Mouse (Mus musculus): ENCODE results near the gene Bend7. TPM values are rescaled to one million over a fixed set of nuclear protein-coding genes. Genes with fewer than 3 reads are reported as not detected.

Gene Bend7
- polyA plus RNA-seq, 1 experiment from 2014 or later, result 12.8 TPM

DNA sequence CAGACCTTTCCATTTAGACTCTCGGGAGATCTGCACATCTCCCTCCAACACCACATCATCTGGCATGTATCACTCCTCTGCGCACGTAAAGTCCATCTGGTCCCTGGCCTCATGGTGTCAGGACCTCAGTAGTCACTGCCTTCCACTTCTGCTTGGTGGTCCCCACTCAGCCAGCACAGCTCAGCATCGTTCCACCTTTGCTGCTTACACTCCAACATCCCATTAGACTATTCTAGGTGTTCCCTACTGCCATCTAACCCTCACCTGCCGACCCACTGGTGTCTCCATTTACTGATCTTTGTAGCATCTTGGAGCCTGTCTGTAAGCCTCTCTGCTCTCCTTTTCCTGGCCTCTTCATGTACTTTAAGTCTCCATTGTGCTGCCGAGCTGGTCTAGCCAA lies 67.4 kb downstream of the Bend7 start:
- Histone ChIP-seq H3K27ac (ENCODE audit: low read depth, low read length) (no peak overlapping the region), H3K27me3 (replicated peaks; ENCODE audit: control insufficient read depth, insufficient read depth, low read length) (no peaks in the 10 kb centered on the region), H3K9me3 (ENCODE audit: control insufficient read depth) (no peaks in the 10 kb centered on the region), H3K9ac (ENCODE audit: low read depth, low read length) (no peak overlapping the region), H3K4me3 (ENCODE audit: low read depth, low read length) (no peak overlapping the region), H3K36me3 (ENCODE audit: control insufficient read depth, insufficient read depth) (no peaks in the 10 kb centered on the region; the same call in 1 of the 2 replicates), H3K4me1 (replicated peaks; ENCODE audit: control insufficient read depth, insufficient read depth, low read length) (no peaks in the 10 kb centered on the region), H3K4me2 (replicated peaks; ENCODE audit: low read depth) (no peak overlapping the region)
- WGBS, result 94% methylated on average over 6 of the region's 6 CpGs
- no peak for TF ChIP-seq CTCF (IDR thresholded peaks at IDR 0.05; ENCODE audit: low read depth)
- no peak for ATAC-seq

GRCm38 (mm10) chr2:4787223-4787622 lies 69.6 kb downstream of the Bend7 start:
- no peak overlapping the region for H3K4me3 ChIP-seq (ENCODE audit: low read depth, low read length)
- 93% methylated on average over 7 of the region's 7 CpGs for WGBS
- no peaks in the 10 kb centered on the region; the same call in 1 of the 2 replicates for H3K36me3 ChIP-seq (ENCODE audit: control insufficient read depth, insufficient read depth)
- no peak overlapping the region for H3K9ac ChIP-seq (ENCODE audit: low read depth, low read length)
- ATAC-seq, result no peak
- H3K27me3 ChIP-seq (replicated peaks; ENCODE audit: control insufficient read depth, insufficient read depth, low read length), result no peaks in the 10 kb centered on the region
- H3K4me1 ChIP-seq (replicated peaks; ENCODE audit: control insufficient read depth, insufficient read depth, low read length), result no peaks in the 10 kb centered on the region
- H3K4me2 ChIP-seq (replicated peaks; ENCODE audit: low read depth), result no peak overlapping the region
- no peaks in the 10 kb centered on the region for H3K9me3 ChIP-seq (ENCODE audit: control insufficient read depth)
- TF ChIP-seq CTCF (IDR thresholded peaks at IDR 0.05; ENCODE audit: low read depth), result no peak
- H3K27ac ChIP-seq (ENCODE audit: low read depth, low read length), result no peak overlapping the region

GRCm38 (mm10) chr2:4791646-4792045 lies 74.0 kb downstream of the Bend7 start:
- H3K27me3 ChIP-seq (replicated peaks; ENCODE audit: control insufficient read depth, insufficient read depth, low read length), result no peaks in the 10 kb centered on the region
- H3K9ac ChIP-seq (ENCODE audit: low read depth, low read length), result no peak overlapping the region
- no peak for ATAC-seq
- H3K27ac ChIP-seq (ENCODE audit: low read depth, low read length), result no peak overlapping the region
- H3K4me3 ChIP-seq (ENCODE audit: low read depth, low read length), result no peak overlapping the region
- no peaks in the 10 kb centered on the region for H3K36me3 ChIP-seq (ENCODE audit: control insufficient read depth, insufficient read depth)
- WGBS, result 85% methylated on average over 8 of the region's 8 CpGs
- no peak overlapping the region for H3K4me2 ChIP-seq (replicated peaks; ENCODE audit: low read depth)
- no peak for TF ChIP-seq CTCF (IDR thresholded peaks at IDR 0.05; ENCODE audit: low read depth)
- H3K9me3 ChIP-seq (ENCODE audit: control insufficient read depth), result no peaks in the 10 kb centered on the region
- H3K4me1 ChIP-seq (replicated peaks; ENCODE audit: control insufficient read depth, insufficient read depth, low read length), result no peaks in the 10 kb centered on the region

DNA sequence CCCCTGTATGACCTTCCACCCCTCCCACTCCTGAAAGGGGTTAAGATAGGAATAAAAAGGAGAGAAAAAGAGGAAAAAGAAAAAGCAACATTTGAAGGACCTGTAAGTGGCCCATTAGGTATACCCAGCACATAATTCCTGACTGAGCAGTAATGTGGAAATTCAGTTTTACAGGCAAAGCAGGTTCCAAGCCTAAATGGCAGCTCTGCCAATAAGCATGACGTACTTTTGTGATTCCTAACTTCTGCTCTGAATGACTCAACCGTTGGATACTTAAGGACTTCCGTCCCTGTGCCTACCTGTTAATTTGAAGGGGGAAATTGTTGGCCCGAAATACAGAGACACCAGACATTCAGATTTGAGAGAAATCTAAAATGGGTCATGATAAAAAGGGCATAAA lies 74.9 kb downstream of the Bend7 start:
- Histone ChIP-seq H3K36me3 (ENCODE audit: control insufficient read depth, insufficient read depth) (no peaks in the 10 kb centered on the region), H3K4me2 (replicated peaks; ENCODE audit: low read depth) (no peak overlapping the region), H3K9ac (ENCODE audit: low read depth, low read length) (no peak overlapping the region), H3K27me3 (replicated peaks; ENCODE audit: control insufficient read depth, insufficient read depth, low read length) (no peaks in the 10 kb centered on the region), H3K27ac (ENCODE audit: low read depth, low read length) (no peak overlapping the region), H3K9me3 (ENCODE audit: control insufficient read depth) (no peaks in the 10 kb centered on the region), H3K4me3 (ENCODE audit: low read depth, low read length) (no peak overlapping the region), H3K4me1 (replicated peaks; ENCODE audit: control insufficient read depth, insufficient read depth, low read length) (no peaks in the 10 kb centered on the region)
- TF ChIP-seq CTCF (IDR thresholded peaks at IDR 0.05; ENCODE audit: low read depth), result no peak
- no peak for ATAC-seq
- 91% methylated on average over 4 of the region's 4 CpGs for WGBS

DNA sequence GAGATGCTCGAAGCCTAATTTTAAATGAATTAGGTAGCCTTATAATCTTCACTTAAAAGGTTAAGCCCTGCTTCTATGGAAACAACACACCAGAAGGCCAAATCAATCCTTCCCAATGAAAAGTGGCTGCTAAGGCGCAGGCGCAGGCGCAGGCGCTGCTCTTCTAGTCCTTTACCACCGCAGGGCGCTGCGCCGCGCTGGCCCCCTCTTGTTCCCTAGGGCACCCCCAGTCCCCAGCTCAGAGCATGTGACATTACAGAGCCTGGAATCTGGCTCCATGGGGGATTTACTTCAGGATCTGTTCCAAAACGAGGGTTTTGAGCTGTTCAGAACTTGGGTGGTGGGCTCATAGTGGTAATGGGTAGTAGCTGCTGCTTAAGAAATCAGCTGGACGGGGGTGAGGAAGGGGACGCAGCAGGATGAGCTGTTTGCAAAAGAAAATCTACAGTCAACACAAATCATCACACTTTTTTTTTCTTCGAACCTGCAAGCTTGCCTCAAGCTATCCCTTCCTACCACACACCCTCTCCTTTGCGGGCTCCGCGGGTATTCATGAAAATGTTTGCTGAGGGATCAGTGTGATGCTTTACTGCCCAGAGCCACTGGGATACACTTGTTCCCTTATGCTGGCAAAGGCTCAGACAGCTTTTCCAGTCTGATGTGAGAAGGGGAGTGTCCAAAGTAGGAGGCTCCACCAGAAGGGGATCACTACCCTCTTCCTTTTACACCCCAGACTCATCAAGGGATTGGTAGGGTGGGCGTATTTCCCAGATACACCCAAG lies 85.0 kb downstream of the Bend7 start:
- ATAC-seq, result no peak
- H3K4me3 ChIP-seq (ENCODE audit: low read depth, low read length), result no peak overlapping the region
- H3K27me3 ChIP-seq (replicated peaks; ENCODE audit: control insufficient read depth, insufficient read depth, low read length), result no peaks in the 10 kb centered on the region
- TF ChIP-seq CTCF (IDR thresholded peaks at IDR 0.05; ENCODE audit: low read depth), result no peak
- no peaks in the 10 kb centered on the region for H3K36me3 ChIP-seq (ENCODE audit: control insufficient read depth, insufficient read depth)
- H3K27ac ChIP-seq (ENCODE audit: low read depth, low read length), result no peak overlapping the region
- no peaks in the 10 kb centered on the region for H3K4me1 ChIP-seq (replicated peaks; ENCODE audit: control insufficient read depth, insufficient read depth, low read length)
- no peaks in the 10 kb centered on the region for H3K9me3 ChIP-seq (ENCODE audit: control insufficient read depth)
- H3K4me2 ChIP-seq (replicated peaks; ENCODE audit: low read depth), result no peak overlapping the region
- no peak overlapping the region for H3K9ac ChIP-seq (ENCODE audit: low read depth, low read length)
- 40% methylated on average over 18 of the region's 18 CpGs for WGBS

DNA sequence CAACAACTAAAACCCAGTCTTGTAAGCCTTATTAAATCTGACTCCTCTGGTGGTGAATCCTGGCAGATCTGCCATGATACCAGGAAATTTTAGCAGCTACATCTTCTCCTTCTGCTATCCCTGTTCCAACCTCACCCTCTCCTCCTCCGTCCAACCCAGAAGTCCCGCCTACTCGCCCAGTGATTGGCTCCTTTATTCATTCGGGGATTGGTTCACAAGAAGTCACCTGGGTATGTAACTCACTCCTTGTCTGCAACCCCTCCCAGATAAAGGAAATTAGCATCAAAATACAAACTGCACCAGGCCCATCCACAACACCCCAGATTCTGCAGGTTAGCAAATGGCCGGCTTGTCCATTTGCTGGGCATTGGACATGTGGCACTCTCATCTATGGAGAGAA lies 98.7 kb downstream of the Bend7 start:
- H3K4me2 ChIP-seq (replicated peaks; ENCODE audit: low read depth), result no peak overlapping the region
- 0 out of 2 replicates have a peak, but pooled peaks cover 3% of the 10 kb centered on the region for H3K27me3 ChIP-seq (replicated peaks; ENCODE audit: control insufficient read depth, insufficient read depth, low read length)
- H3K9me3 ChIP-seq (ENCODE audit: control insufficient read depth), result no peaks in the 10 kb centered on the region
- H3K4me3 ChIP-seq (ENCODE audit: low read depth, low read length), result no peak overlapping the region
- H3K4me1 ChIP-seq (replicated peaks; ENCODE audit: control insufficient read depth, insufficient read depth, low read length), result no peaks in the 10 kb centered on the region
- no peak overlapping the region for H3K27ac ChIP-seq (ENCODE audit: low read depth, low read length)
- no peaks in the 10 kb centered on the region for H3K36me3 ChIP-seq (ENCODE audit: control insufficient read depth, insufficient read depth)
- no peak for TF ChIP-seq CTCF (IDR thresholded peaks at IDR 0.05; ENCODE audit: low read depth)
- H3K9ac ChIP-seq (ENCODE audit: low read depth, low read length), result no peak overlapping the region
- 56% methylated on average over 5 of the region's 5 CpGs for WGBS
- no peak for ATAC-seq
